Mouse (Mus musculus) forebrain, embryonic 16.5 days (tissue): ENCODE measurements around the gene Ccnl2. TPM values are rescaled to one million over a fixed set of nuclear protein-coding genes. Genes with fewer than 3 reads are reported as not detected.

ENCODE experiments used
- ATAC-seq: fragments of 200-750 bp; cut with Nextera tagmentation; 2 replicates; pipeline ENCODE4 v1.8.0; 2017; ENCODE audit warnings: mild to moderate bottlenecking, moderate library complexity
- H3K27ac ChIP-seq: fragments of 300-500 bp; sonication (generic); 2 replicates; pipeline ENCODE4 v1.5.1; 2014; ENCODE audit warnings: low read length, control low read depth
- H3K27me3 ChIP-seq: fragments of 300-500 bp; sonication (generic); replicated peaks from 2 replicates; pipeline ENCODE4 v1.6.1; 2014; ENCODE audit warnings: low read length; ENCODE audit not compliant: control insufficient read depth, insufficient read depth
- H3K36me3 ChIP-seq: fragments of 300-500 bp; sonication (generic); 2 replicates; pipeline ENCODE4 v1.6.1; 2014; ENCODE audit not compliant: control insufficient read depth, insufficient read depth
- H3K4me1 ChIP-seq: fragments of 300-500 bp; sonication (generic); replicated peaks from 2 replicates; pipeline ENCODE4 v1.6.1; 2014; ENCODE audit warnings: low read length; ENCODE audit not compliant: control insufficient read depth, insufficient read depth
- H3K4me2 ChIP-seq: fragments of 300-500 bp; sonication (generic); 2 replicates; pipeline ENCODE4 v1.6.1; 2014; ENCODE audit warnings: mild to moderate bottlenecking, low read length, control low read depth
- H3K4me3 ChIP-seq: fragments of 300-500 bp; sonication (generic); replicated peaks from 2 replicates; pipeline ENCODE4 v1.5.1; 2014; ENCODE audit warnings: mild to moderate bottlenecking, low read length, control low read depth
- H3K9ac ChIP-seq: fragments of 300-500 bp; sonication (generic); replicated peaks from 2 replicates; pipeline ENCODE4 v1.6.1; 2014; ENCODE audit warnings: low read depth, low read length, control low read depth
- H3K9me3 ChIP-seq: fragments of 300-500 bp; sonication (generic); 2 replicates; pipeline ENCODE4 v1.6.1; 2016; ENCODE audit warnings: low read length; ENCODE audit not compliant: control insufficient read depth
- WGBS: fragments of 180-500 bp; shearing (Covaris S2); extraction: QIAGEN DNeasy Blood & Tissue Kit; methylation state at CpG from one replicate; pipeline ENCODE4 v1.1.7; 2014; 5-methylcytosine and 5-hydroxymethylcytosine counted together
- polyA plus RNA-seq: library from polyadenylated mRNA; unstranded; fragments of >200 nt; fragmentation: Nextera tagmentation; extraction: Ambion mirVana; gene quantifications from 2 replicates; pipeline ENCODE4 v1.2.1, GENCODE M21; 2015

Ccnl2 gene
- polyA plus RNA-seq = 176 and 188 TPM in 2 replicates

DNA sequence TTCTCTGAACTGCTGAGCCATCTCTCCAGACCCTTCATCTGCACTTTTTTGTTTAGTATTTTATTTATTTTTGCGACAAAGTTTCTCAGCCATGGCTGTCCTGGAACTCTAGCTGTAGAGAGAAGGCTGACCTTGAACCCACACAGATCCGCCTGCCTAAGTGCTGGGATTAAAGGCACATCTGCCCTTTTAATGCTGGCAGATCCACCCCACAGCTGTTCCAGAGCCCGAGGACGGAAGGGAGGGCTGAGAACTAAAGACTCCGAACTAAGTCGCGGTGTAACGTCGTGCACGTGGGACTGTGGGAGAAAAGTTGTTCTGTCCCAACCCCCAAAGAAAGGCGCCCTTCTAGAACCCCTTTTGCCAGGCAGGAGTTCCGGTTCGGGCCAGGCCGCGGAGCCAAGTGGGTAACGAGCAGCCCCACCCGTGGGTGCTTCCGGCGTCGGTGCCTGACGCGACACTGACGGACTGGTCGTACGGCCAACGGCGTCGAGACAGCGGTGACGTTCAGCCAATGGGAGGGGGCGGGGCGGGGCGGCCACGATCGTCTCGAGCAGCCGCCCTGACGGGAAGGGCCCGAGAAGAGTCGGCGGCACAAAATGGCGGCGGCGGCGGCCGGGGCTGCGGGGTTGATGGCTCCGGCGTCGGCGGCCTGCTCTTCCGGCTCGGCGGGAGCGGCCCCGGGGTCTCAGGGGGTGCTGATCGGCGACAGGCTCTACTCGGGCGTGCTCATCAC, at the start of gene Ccnl2:
Ccnl2 (plus strand) TSS at position 561 of the 736 bp plus-strand sequence.
- H3K27me3 ChIP-seq = no peaks in the 10 kb centered on the region
- H3K4me1 ChIP-seq = peaks cover 22% of the 10 kb centered on the region
- under 1% methylated on average over 60 of the region's 60 CpGs for WGBS
- H3K4me2 ChIP-seq = peak within 1 kb of the TSS; percentile 88
- H3K9me3 ChIP-seq = no peaks in the 10 kb centered on the region
- peaks cover 43% of the 10 kb centered on the region for H3K36me3 ChIP-seq
- peak within 1 kb of the TSS; percentile 97 for H3K9ac ChIP-seq
- ATAC-seq = peak; percentile 100
- peak within 1 kb of the TSS; percentile 90 for H3K4me3 ChIP-seq
- H3K27ac ChIP-seq = peak within 1 kb of the TSS; percentile 86

DNA sequence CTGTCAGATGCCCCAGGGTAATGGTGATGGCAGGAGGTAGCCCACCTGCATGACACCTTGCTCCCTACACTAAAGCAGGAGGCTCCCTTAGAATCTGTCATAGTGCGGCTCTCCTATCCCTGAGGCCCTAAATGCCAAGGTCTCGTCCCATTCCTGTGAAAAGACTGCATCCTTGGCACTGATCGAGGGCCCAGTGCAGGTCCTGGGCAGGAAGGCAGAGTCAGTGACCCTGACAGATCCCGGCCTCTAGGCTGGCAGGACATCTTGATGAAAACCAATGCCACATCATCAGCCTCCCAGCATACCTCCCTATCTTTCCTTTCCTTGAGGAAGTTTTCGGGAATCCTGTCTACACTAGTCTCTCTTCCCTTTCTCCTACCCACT, 42.8 kb upstream of the Ccnl2 start:
- no peak for ATAC-seq
- H3K4me2 ChIP-seq = peak overlapping the region; percentile 63
- H3K36me3 ChIP-seq = no peaks in the 10 kb centered on the region
- WGBS = 56% methylated on average over 5 of the region's 5 CpGs
- no peak overlapping the region for H3K27ac ChIP-seq
- H3K27me3 ChIP-seq = peaks cover 5% of the 10 kb centered on the region; the same call in 1 of the 2 replicates
- H3K9ac ChIP-seq = peak overlapping the region; percentile 86
- H3K4me3 ChIP-seq = peak overlapping the region; percentile 57
- H3K9me3 ChIP-seq = no peaks in the 10 kb centered on the region
- peaks cover 15% of the 10 kb centered on the region for H3K4me1 ChIP-seq

DNA sequence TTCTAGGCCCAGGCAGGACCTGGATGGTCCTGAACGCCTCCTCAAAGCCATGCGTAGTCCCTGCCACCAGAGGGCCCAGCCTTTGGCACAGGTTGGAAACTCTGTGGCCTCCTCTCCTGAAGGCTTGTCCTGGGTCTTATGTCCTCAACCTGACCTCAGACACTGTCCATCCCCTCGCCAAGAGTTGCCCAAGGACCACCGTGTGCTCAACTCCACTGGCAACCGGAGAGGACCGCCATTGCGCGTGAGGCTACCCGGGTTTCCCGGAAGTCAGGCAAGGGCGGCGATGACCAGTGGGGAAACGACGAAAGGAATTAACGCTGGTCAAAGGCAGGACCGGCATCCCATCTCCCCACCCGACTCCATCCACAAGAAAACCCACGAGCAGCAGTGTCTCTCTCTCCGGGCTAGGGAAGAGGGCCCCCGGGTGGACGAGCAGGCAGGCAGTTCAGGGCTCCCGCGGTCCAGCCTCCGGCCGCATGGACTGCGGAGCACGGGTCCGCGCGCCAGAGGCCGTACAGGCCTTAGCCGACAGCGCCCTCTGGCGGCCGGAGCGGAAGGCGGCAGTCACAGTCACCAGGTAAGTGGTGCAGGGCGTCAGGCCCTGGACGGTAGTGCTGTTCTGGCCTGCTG, 42.3 kb upstream of the Ccnl2 start:
- WGBS = under 1% methylated on average over 39 of the region's 39 CpGs
- Histone ChIP-seq H3K36me3 (no peaks in the 10 kb centered on the region), H3K27ac (no peak overlapping the region), H3K9ac (peak overlapping the region; percentile 86), H3K4me1 (peaks cover 20% of the 10 kb centered on the region), H3K4me3 (peak overlapping the region; percentile 57), H3K27me3 (peaks cover 6% of the 10 kb centered on the region), H3K9me3 (no peaks in the 10 kb centered on the region), H3K4me2 (peak overlapping the region; percentile 63)
- peak; percentile 78 for ATAC-seq

DNA sequence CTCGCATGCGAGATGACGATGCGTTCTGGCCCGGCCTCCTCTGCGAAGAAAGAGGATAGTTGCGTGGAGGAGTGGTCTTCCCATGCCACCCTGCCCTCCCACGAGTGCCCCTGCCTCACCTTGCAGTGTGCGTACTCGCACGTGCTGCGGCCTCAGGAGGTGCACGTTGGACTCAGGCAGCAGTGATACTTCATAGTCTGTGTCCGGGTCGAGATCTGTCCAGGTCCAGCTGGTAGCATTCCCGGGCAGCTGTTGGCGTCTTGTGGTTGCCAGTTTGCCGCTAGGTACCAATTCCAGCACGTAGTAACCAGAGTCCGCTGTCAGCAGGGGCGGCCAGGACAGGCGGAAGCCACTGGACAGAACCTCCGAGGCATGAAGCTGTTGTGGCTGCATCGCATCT, 41.7 kb upstream of the Ccnl2 start:
- peak; percentile 0; the same call in 1 of the 2 replicates for ATAC-seq
- WGBS = 40% methylated on average over 24 of the region's 24 CpGs
- Histone ChIP-seq H3K27ac (no peak overlapping the region), H3K36me3 (no peaks in the 10 kb centered on the region), H3K9me3 (no peaks in the 10 kb centered on the region), H3K4me1 (peaks cover 25% of the 10 kb centered on the region), H3K9ac (peak overlapping the region; percentile 86), H3K27me3 (peaks cover 8% of the 10 kb centered on the region), H3K4me2 (peak overlapping the region; percentile 63), H3K4me3 (peak overlapping the region; percentile 57)

DNA sequence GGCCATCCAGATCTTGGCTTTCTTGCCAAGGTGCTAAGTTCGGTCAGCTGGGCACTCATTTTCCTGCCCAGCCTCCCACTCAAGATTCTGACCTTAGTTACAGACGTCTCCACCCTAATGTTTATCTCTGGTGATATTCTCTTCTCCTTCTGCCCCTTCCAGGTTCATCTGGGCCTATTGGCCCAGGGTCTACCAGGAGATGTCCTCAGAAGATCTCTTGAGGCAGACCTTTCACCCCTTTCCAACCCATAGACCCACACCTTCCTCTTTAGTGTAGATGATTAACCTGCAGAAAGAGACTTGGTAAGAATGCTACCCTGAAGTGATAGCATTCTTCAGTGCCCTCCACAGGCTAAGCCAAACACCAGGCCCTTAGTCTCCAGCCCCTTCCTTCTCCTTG, 40.6 kb upstream of the Ccnl2 start:
- 82% methylated on average over 2 of the region's 2 CpGs for WGBS
- H3K27me3 ChIP-seq = peaks cover 8% of the 10 kb centered on the region
- no peak for ATAC-seq
- no peaks in the 10 kb centered on the region for H3K36me3 ChIP-seq
- H3K4me2 ChIP-seq = no peak overlapping the region
- H3K4me3 ChIP-seq = no peak overlapping the region
- H3K9me3 ChIP-seq = no peaks in the 10 kb centered on the region
- peaks cover 29% of the 10 kb centered on the region for H3K4me1 ChIP-seq
- H3K27ac ChIP-seq = no peak overlapping the region
- H3K9ac ChIP-seq = no peak overlapping the region

DNA sequence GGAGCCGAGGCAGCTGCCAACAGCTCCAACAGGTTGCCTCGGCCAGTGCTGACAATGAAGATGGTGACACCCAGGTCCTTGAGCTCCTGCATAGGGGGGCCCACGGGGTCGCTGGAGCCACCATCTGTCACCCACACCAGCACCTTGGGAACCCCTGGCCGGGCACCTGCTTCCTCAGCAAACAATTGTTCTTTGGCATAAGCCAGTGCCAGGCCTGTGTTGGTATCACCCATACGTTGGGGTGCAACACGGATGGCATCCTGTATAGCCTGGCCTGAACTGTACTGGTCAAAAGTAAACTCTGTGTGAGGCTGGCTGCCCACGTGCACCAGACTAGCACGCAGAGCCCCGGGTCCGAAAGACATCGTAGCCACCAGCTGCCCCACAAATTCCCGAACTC, 39.5 kb upstream of the Ccnl2 start:
- no peaks in the 10 kb centered on the region for H3K36me3 ChIP-seq
- peaks cover 8% of the 10 kb centered on the region for H3K27me3 ChIP-seq
- no peak overlapping the region for H3K4me2 ChIP-seq
- ATAC-seq = no peak
- no peak overlapping the region; the same call in 1 of the 2 replicates for H3K4me3 ChIP-seq
- peaks cover 29% of the 10 kb centered on the region for H3K4me1 ChIP-seq
- WGBS = 90% methylated on average over 13 of the region's 13 CpGs
- no peak overlapping the region for H3K27ac ChIP-seq
- no peak overlapping the region for H3K9ac ChIP-seq
- H3K9me3 ChIP-seq = no peaks in the 10 kb centered on the region

DNA sequence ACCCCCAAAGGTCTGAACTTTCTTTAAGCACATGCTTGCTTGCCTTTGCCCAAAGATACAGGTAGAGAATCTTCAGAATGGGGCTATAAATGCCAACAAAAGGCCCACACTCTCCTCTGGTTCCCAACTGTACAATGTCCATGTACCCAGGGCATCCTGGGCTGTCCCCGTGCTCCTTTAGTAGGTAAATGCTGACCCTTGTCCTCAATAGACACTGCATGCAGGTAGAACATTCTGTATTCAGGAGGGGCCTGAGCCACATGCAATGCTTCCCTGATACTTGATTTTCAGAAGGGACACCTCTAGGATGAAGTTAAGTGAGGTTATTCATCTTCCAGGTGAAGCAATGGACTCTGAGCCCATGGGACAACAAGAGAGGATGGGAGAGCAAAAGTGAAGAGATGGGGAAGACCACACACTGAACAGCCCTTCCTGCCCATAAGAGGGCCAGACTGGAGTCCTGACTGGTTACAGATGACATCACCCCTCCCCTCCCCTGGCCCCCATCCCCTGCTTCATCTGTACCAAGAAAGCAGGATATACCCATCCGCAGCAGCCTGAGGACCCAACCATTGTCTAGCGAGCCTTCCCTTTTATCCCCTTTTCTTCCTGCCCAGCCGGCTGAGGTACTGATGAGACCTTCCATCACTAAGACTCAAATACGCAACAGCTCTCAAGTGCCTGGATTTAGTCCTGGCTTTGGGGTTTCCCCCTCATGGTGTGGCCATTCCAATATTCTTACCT, 38.8 kb upstream of the Ccnl2 start:
- Histone ChIP-seq H3K4me1 (peaks cover 29% of the 10 kb centered on the region), H3K9ac (no peak overlapping the region), H3K27me3 (peaks cover 8% of the 10 kb centered on the region), H3K4me2 (peak overlapping the region; percentile 59), H3K36me3 (no peaks in the 10 kb centered on the region), H3K9me3 (no peaks in the 10 kb centered on the region), H3K27ac (no peak overlapping the region), H3K4me3 (peak overlapping the region; percentile 41)
- no peak for ATAC-seq
- WGBS = 32% methylated on average over 5 of the region's 5 CpGs

DNA sequence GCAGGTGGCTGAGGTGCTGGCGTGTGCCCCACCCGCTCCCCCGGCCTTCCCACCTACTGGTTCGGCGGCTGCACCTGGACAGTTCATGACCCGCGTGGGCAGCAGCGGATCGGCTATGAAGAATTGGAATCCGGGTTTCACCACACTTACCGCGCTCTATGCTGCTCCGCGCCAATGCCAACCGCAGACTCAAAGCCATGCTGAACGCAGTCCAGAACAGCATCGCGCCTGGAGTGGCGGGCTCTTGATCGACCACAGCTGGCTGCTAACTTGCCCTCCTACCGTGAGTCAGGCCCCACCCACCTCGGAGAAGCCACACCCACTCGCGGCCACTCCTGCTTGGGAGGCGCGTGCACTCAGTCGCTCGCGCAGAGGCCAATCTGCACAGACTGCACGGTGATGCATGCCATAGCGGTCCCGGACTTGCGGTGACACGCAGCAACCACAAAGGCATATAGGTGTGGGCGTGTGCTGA, 38.0 kb upstream of the Ccnl2 start, which contains the start of gene Vwa1:
Vwa1 (minus strand) TSS at position 419 of the 475 bp plus-strand sequence.
- peaks cover 8% of the 10 kb centered on the region for H3K27me3 ChIP-seq
- peaks cover 29% of the 10 kb centered on the region for H3K4me1 ChIP-seq
- H3K9ac ChIP-seq = peak within 1 kb of the TSS; percentile 51
- H3K4me3 ChIP-seq = peak within 1 kb of the TSS; percentile 41
- peak; percentile 76 for ATAC-seq
- peak within 1 kb of the TSS; percentile 29; the same call in 1 of the 2 replicates for H3K27ac ChIP-seq
- no peaks in the 10 kb centered on the region for H3K36me3 ChIP-seq
- H3K9me3 ChIP-seq = no peaks in the 10 kb centered on the region
- WGBS = 1% methylated on average over 35 of the region's 35 CpGs
- peak within 1 kb of the TSS; percentile 59 for H3K4me2 ChIP-seq
